Mouse (Mus musculus): ENCODE results near the gene Ddc. TPM values are rescaled to one million over a fixed set of nuclear protein-coding genes. Genes with fewer than 3 reads are reported as not detected.

Gene Ddc
- total and polyA plus RNA-seq, 2 experiments from 2014 or later, result 8.6 to 13.6 TPM

- H3K9ac ChIP-seq, result no peak overlapping the region
- no peak overlapping the region for H3K4me3 ChIP-seq (ENCODE audit: low read depth, low read length)
- no peaks in the 10 kb centered on the region for H3K4me1 ChIP-seq (ENCODE audit: insufficient read depth)
- no peaks in the 10 kb centered on the region for H3K9me3 ChIP-seq (ENCODE audit: low read length)
- no peak overlapping the region for H3K4me2 ChIP-seq (ENCODE audit: low read depth)
- WGBS, result 83% methylated on average over 4 of the region's 4 CpGs
- H3K27me3 ChIP-seq (ENCODE audit: insufficient read depth, low read length), result no peaks in the 10 kb centered on the region
- TF ChIP-seq CTCF (IDR thresholded peaks at IDR 0.05; ENCODE audit: low read depth), result no peak
- no peaks in the 10 kb centered on the region for H3K36me3 ChIP-seq (ENCODE audit: insufficient read depth)
- H3K27ac ChIP-seq (ENCODE audit: low read depth, low read length), result no peak overlapping the region
- ATAC-seq, result no peak
- DNase-seq, result no peak
These were observed 12.7 kb downstream of the Ddc start for GRCm38 (mm10) chr11:11885246-11885643.

DNA sequence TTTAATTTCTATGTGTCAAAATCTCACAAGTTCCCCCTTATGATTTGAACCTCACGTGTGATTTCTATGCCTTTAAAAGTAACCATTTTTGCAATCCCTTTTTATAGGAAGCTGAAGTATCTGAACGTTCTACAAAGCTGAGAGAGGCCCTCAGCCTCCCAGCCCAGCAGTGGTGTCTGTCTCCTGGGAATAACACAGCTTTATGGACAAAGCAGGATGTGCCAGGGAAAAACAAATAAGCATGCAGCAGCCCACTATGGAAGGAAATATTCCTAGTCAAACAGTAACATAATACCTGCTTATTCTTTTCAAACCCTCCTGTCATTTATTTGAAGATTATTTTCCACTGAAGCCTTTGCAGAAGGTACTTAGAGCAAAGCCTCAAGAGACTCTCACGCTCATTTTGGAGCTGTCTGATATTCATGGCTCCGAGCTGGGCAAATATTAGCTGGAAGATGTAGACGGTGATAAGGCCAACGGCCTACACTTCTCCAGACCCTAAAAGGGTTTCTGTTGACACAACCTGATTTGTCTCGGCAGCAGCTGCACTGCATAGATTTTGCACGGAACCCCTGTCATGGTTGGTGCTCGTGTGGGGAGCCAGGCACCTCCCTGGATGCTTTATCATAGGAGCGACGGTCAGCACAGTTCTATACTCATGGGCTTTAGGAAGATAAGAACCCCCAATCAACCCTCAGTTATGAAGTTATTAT lies 13.3 kb downstream of the Ddc start:
- Histone ChIP-seq H3K9me3 (ENCODE audit: low read length) (no peaks in the 10 kb centered on the region), H3K4me1 (ENCODE audit: insufficient read depth) (no peaks in the 10 kb centered on the region), H3K4me3 (ENCODE audit: low read depth, low read length) (no peak overlapping the region), H3K36me3 (ENCODE audit: insufficient read depth) (no peaks in the 10 kb centered on the region), H3K27me3 (ENCODE audit: insufficient read depth, low read length) (no peaks in the 10 kb centered on the region), H3K9ac (no peak overlapping the region), H3K27ac (ENCODE audit: low read depth, low read length) (no peak overlapping the region), H3K4me2 (ENCODE audit: low read depth) (no peak overlapping the region)
- DNase-seq (no peak), ATAC-seq (no peak)
- 65% methylated on average over 11 of the region's 11 CpGs for WGBS
- no peak for TF ChIP-seq CTCF (IDR thresholded peaks at IDR 0.05; ENCODE audit: low read depth)

GRCm38 (mm10) chr11:11881783-11882155 lies 16.2 kb downstream of the Ddc start:
- H3K4me3 ChIP-seq (ENCODE audit: low read depth, low read length), result no peak overlapping the region
- no peaks in the 10 kb centered on the region for H3K4me1 ChIP-seq (ENCODE audit: insufficient read depth)
- 32% methylated on average over 1 of the region's 1 CpGs for WGBS
- H3K4me2 ChIP-seq (ENCODE audit: low read depth), result no peak overlapping the region
- DNase-seq, result no peak
- no peak for ATAC-seq
- H3K27ac ChIP-seq (ENCODE audit: low read depth, low read length), result no peak overlapping the region
- no peaks in the 10 kb centered on the region for H3K9me3 ChIP-seq (ENCODE audit: low read length)
- no peaks in the 10 kb centered on the region for H3K27me3 ChIP-seq (ENCODE audit: insufficient read depth, low read length)
- no peak overlapping the region for H3K9ac ChIP-seq
- no peak for TF ChIP-seq CTCF (IDR thresholded peaks at IDR 0.05; ENCODE audit: low read depth)
- H3K36me3 ChIP-seq (ENCODE audit: insufficient read depth), result no peaks in the 10 kb centered on the region

- no peaks in the 10 kb centered on the region for H3K4me1 ChIP-seq (ENCODE audit: insufficient read depth)
- ATAC-seq, result no peak
- 34% methylated on average over 13 of the region's 13 CpGs for WGBS
These were observed 16.7 kb downstream of the Ddc start for GRCm38 (mm10) chr11:11881026-11881782.

GRCm38 (mm10) chr11:11880351-11880750 lies 17.6 kb downstream of the Ddc start:
- Histone ChIP-seq H3K27me3 (ENCODE audit: insufficient read depth, low read length) (no peaks in the 10 kb centered on the region), H3K4me1 (ENCODE audit: insufficient read depth) (no peaks in the 10 kb centered on the region), H3K9me3 (ENCODE audit: low read length) (no peaks in the 10 kb centered on the region), H3K9ac (no peak overlapping the region), H3K4me3 (ENCODE audit: low read depth, low read length) (no peak overlapping the region), H3K36me3 (ENCODE audit: insufficient read depth) (no peaks in the 10 kb centered on the region), H3K27ac (ENCODE audit: low read depth, low read length) (no peak overlapping the region), H3K4me2 (ENCODE audit: low read depth) (no peak overlapping the region)
- no peak for TF ChIP-seq CTCF (IDR thresholded peaks at IDR 0.05; ENCODE audit: low read depth)
- 94% methylated on average over 7 of the region's 7 CpGs for WGBS
- no peak for ATAC-seq
- DNase-seq, result no peak

More at GRCm38 (mm10) chr11:11881026-11881782, 16.7 kb downstream of the Ddc start:
- Histone ChIP-seq H3K4me2 (ENCODE audit: low read depth) (no peak overlapping the region), H3K9me3 (ENCODE audit: low read length) (no peaks in the 10 kb centered on the region), H3K36me3 (ENCODE audit: insufficient read depth) (no peaks in the 10 kb centered on the region), H3K27me3 (ENCODE audit: insufficient read depth, low read length) (no peaks in the 10 kb centered on the region), H3K4me3 (ENCODE audit: low read depth, low read length) (no peak overlapping the region), H3K27ac (ENCODE audit: low read depth, low read length) (no peak overlapping the region), H3K9ac (no peak overlapping the region)
- no peak for DNase-seq
- no peak for TF ChIP-seq CTCF (IDR thresholded peaks at IDR 0.05; ENCODE audit: low read depth)

- no peak for TF ChIP-seq CTCF (IDR thresholded peaks at IDR 0.05; ENCODE audit: low read depth)
- Histone ChIP-seq H3K4me2 (ENCODE audit: low read depth) (no peak overlapping the region), H3K27ac (ENCODE audit: low read depth, low read length) (no peak overlapping the region), H3K27me3 (ENCODE audit: insufficient read depth, low read length) (no peaks in the 10 kb centered on the region), H3K4me1 (ENCODE audit: insufficient read depth) (no peaks in the 10 kb centered on the region), H3K9me3 (ENCODE audit: low read length) (no peaks in the 10 kb centered on the region), H3K4me3 (ENCODE audit: low read depth, low read length) (no peak overlapping the region), H3K9ac (no peak overlapping the region), H3K36me3 (ENCODE audit: insufficient read depth) (no peaks in the 10 kb centered on the region)
- ATAC-seq (no peak), DNase-seq (no peak)
- WGBS, result 75% methylated on average over 4 of the region's 4 CpGs
These were observed 18.3 kb downstream of the Ddc start for GRCm38 (mm10) chr11:11879699-11880002.

DNA sequence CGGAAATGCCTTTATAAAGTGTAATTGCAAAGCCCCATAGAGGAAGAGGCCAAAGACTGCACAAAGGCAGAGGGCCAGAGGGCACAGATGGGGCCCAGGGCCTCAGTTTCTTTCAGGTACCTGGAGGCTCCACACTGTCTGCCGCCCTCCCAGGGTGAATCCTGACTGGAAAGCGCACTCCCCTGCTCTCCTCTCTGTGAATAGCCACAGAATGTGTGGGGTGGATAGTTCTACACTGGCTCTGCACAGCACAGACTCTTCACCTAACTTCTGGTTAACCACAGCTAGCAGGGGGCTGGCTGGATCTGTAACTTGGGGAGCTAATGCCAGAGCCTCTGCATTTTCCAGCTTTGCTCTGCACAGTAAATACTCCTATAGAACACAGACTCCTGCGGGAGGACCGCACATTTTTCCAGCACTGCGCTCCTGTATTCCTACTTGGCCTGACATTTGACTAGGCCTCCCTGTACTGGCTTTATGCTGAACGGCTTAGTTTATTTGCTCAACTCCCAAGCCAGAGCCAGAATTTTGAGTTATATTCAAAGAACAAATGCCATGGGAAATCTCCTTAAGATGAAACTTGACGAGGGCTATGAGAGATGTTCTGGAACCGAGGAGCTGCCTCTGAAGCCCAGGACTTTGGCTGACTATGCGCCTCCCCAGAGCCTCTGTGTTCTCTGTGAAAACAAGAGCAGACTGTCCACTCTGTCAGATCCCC lies 18.8 kb downstream of the Ddc start:
- 67% methylated on average over 10 of the region's 10 CpGs for WGBS

More for the DNA sequence above, 18.8 kb downstream of the Ddc start:
- Histone ChIP-seq H3K9ac (no peak overlapping the region), H3K4me1 (ENCODE audit: insufficient read depth) (no peaks in the 10 kb centered on the region), H3K4me2 (ENCODE audit: low read depth) (no peak overlapping the region), H3K9me3 (ENCODE audit: low read length) (no peaks in the 10 kb centered on the region), H3K4me3 (ENCODE audit: low read depth, low read length) (no peak overlapping the region), H3K27ac (ENCODE audit: low read depth, low read length) (no peak overlapping the region), H3K27me3 (ENCODE audit: insufficient read depth, low read length) (no peaks in the 10 kb centered on the region), H3K36me3 (ENCODE audit: insufficient read depth) (no peaks in the 10 kb centered on the region)
- no peak for TF ChIP-seq CTCF (IDR thresholded peaks at IDR 0.05; ENCODE audit: low read depth)
- DNase-seq (no peak), ATAC-seq (no peak)

All from forebrain, postnatal 0 days (tissue).